Mouse (Mus musculus): ENCODE results near the gene AC134908.4. TPM values are rescaled to one million over a fixed set of nuclear protein-coding genes. Genes with fewer than 3 reads are reported as not detected.

The AC134908.4 gene
- polyA plus RNA-seq, 1 experiment from 2014 or later = 0.55 TPM

GRCm38 (mm10) chr17:25773549-25774120, 21.8 kb downstream of the AC134908.4 start, which contains the start of gene Narfl:
TSS of gene Narfl (plus strand) at chr17:25773776.
- Histone ChIP-seq H3K4me2 (ENCODE audit: low read depth, low read length) (peak within 1 kb of the TSS; percentile 54), H3K4me3 (ENCODE audit: low read depth, low read length) (peak within 1 kb of the TSS; percentile 61), H3K9me3 (ENCODE audit: control insufficient read depth, low read length) (no peaks in the 10 kb centered on the region), H3K9ac (replicated peaks; ENCODE audit: low read depth, low read length) (peak within 1 kb of the TSS; percentile 77), H3K36me3 (ENCODE audit: control insufficient read depth, insufficient read depth, low read length) (no peaks in the 10 kb centered on the region), H3K27me3 (ENCODE audit: control insufficient read depth, insufficient read depth, low read length) (no peaks in the 10 kb centered on the region), H3K4me1 (ENCODE audit: control insufficient read depth, insufficient read depth, low read length) (peaks cover 5% of the 10 kb centered on the region; the same call in 1 of the 2 replicates), H3K27ac (ENCODE audit: low read depth, low read length) (no peak within 1 kb of the TSS)
- under 1% methylated on average over 37 of the region's 37 CpGs for WGBS
- ATAC-seq (ENCODE audit: low read depth) = peak; percentile 86

GRCm38 (mm10) chr17:25769331-25769730, 26.1 kb downstream of the AC134908.4 start:
- H3K9ac ChIP-seq (replicated peaks; ENCODE audit: low read depth, low read length) = no peak overlapping the region
- peaks cover 3% of the 10 kb centered on the region; the same call in 1 of the 2 replicates for H3K4me1 ChIP-seq (ENCODE audit: control insufficient read depth, insufficient read depth, low read length)
- ATAC-seq (ENCODE audit: low read depth) = no peak
- H3K27ac ChIP-seq (ENCODE audit: low read depth, low read length) = no peak overlapping the region
- H3K4me2 ChIP-seq (ENCODE audit: low read depth, low read length) = no peak overlapping the region
- H3K9me3 ChIP-seq (ENCODE audit: control insufficient read depth, low read length) = no peaks in the 10 kb centered on the region
- no peaks in the 10 kb centered on the region for H3K27me3 ChIP-seq (ENCODE audit: control insufficient read depth, insufficient read depth, low read length)
- H3K36me3 ChIP-seq (ENCODE audit: control insufficient read depth, insufficient read depth, low read length) = no peaks in the 10 kb centered on the region
- no peak overlapping the region for H3K4me3 ChIP-seq (ENCODE audit: low read depth, low read length)
- 52% methylated on average over 9 of the region's 9 CpGs for WGBS

- H3K27ac ChIP-seq (ENCODE audit: low read depth, low read length) = no peak overlapping the region
- no peaks in the 10 kb centered on the region for H3K4me1 ChIP-seq (ENCODE audit: control insufficient read depth, insufficient read depth, low read length)
- 22% methylated on average over 5 of the region's 5 CpGs for WGBS
Observed at GRCm38 (mm10) chr17:25765886-25766285, 29.6 kb downstream of the AC134908.4 start.

GRCm38 (mm10) chr17:25762591-25762990, 32.9 kb downstream of the AC134908.4 start:
- no peak overlapping the region for H3K9ac ChIP-seq (replicated peaks; ENCODE audit: low read depth, low read length)
- WGBS = 33% methylated on average over 3 of the region's 3 CpGs
- H3K27me3 ChIP-seq (ENCODE audit: control insufficient read depth, insufficient read depth, low read length) = no peaks in the 10 kb centered on the region
- no peaks in the 10 kb centered on the region for H3K9me3 ChIP-seq (ENCODE audit: control insufficient read depth, low read length)
- no peak for ATAC-seq (ENCODE audit: low read depth)
- no peaks in the 10 kb centered on the region for H3K4me1 ChIP-seq (ENCODE audit: control insufficient read depth, insufficient read depth, low read length)
- no peak overlapping the region for H3K4me2 ChIP-seq (ENCODE audit: low read depth, low read length)
- H3K4me3 ChIP-seq (ENCODE audit: low read depth, low read length) = no peak overlapping the region
- no peaks in the 10 kb centered on the region for H3K36me3 ChIP-seq (ENCODE audit: control insufficient read depth, insufficient read depth, low read length)
- no peak overlapping the region for H3K27ac ChIP-seq (ENCODE audit: low read depth, low read length)

More at GRCm38 (mm10) chr17:25765886-25766285, 29.6 kb downstream of the AC134908.4 start:
- Histone ChIP-seq H3K4me3 (ENCODE audit: low read depth, low read length) (no peak overlapping the region), H3K4me2 (ENCODE audit: low read depth, low read length) (no peak overlapping the region), H3K27me3 (ENCODE audit: control insufficient read depth, insufficient read depth, low read length) (no peaks in the 10 kb centered on the region), H3K36me3 (ENCODE audit: control insufficient read depth, insufficient read depth, low read length) (no peaks in the 10 kb centered on the region), H3K9me3 (ENCODE audit: control insufficient read depth, low read length) (no peaks in the 10 kb centered on the region), H3K9ac (replicated peaks; ENCODE audit: low read depth, low read length) (no peak overlapping the region)
- no peak for ATAC-seq (ENCODE audit: low read depth)

GRCm38 (mm10) chr17:25761561-25761970, 33.9 kb downstream of the AC134908.4 start:
- Histone ChIP-seq H3K4me1 (ENCODE audit: control insufficient read depth, insufficient read depth, low read length) (no peaks in the 10 kb centered on the region), H3K27me3 (ENCODE audit: control insufficient read depth, insufficient read depth, low read length) (no peaks in the 10 kb centered on the region), H3K9ac (replicated peaks; ENCODE audit: low read depth, low read length) (no peak overlapping the region), H3K4me2 (ENCODE audit: low read depth, low read length) (no peak overlapping the region), H3K4me3 (ENCODE audit: low read depth, low read length) (no peak overlapping the region), H3K27ac (ENCODE audit: low read depth, low read length) (no peak overlapping the region), H3K9me3 (ENCODE audit: control insufficient read depth, low read length) (no peaks in the 10 kb centered on the region), H3K36me3 (ENCODE audit: control insufficient read depth, insufficient read depth, low read length) (no peaks in the 10 kb centered on the region)
- WGBS = 63% methylated on average over 4 of the region's 4 CpGs
- ATAC-seq (ENCODE audit: low read depth) = no peak

- no peaks in the 10 kb centered on the region for H3K27me3 ChIP-seq (ENCODE audit: control insufficient read depth, insufficient read depth, low read length)
- H3K27ac ChIP-seq (ENCODE audit: low read depth, low read length) = no peak overlapping the region
- H3K4me2 ChIP-seq (ENCODE audit: low read depth, low read length) = no peak overlapping the region
- H3K9me3 ChIP-seq (ENCODE audit: control insufficient read depth, low read length) = no peaks in the 10 kb centered on the region
- no peak for ATAC-seq (ENCODE audit: low read depth)
- 75% methylated on average over 8 of the region's 8 CpGs for WGBS
- H3K4me1 ChIP-seq (ENCODE audit: control insufficient read depth, insufficient read depth, low read length) = no peaks in the 10 kb centered on the region
- H3K36me3 ChIP-seq (ENCODE audit: control insufficient read depth, insufficient read depth, low read length) = no peaks in the 10 kb centered on the region
- H3K4me3 ChIP-seq (ENCODE audit: low read depth, low read length) = no peak overlapping the region
- H3K9ac ChIP-seq (replicated peaks; ENCODE audit: low read depth, low read length) = no peak overlapping the region
Observed at GRCm38 (mm10) chr17:25760148-25760547, 35.3 kb downstream of the AC134908.4 start.

GRCm38 (mm10) chr17:25757691-25758090, 37.8 kb downstream of the AC134908.4 start:
- no peak overlapping the region for H3K9ac ChIP-seq (replicated peaks; ENCODE audit: low read depth, low read length)
- WGBS = 84% methylated on average over 3 of the region's 3 CpGs
- no peaks in the 10 kb centered on the region for H3K9me3 ChIP-seq (ENCODE audit: control insufficient read depth, low read length)
- no peak for ATAC-seq (ENCODE audit: low read depth)
- no peak overlapping the region for H3K27ac ChIP-seq (ENCODE audit: low read depth, low read length)
- no peaks in the 10 kb centered on the region for H3K4me1 ChIP-seq (ENCODE audit: control insufficient read depth, insufficient read depth, low read length)
- H3K36me3 ChIP-seq (ENCODE audit: control insufficient read depth, insufficient read depth, low read length) = no peaks in the 10 kb centered on the region
- H3K27me3 ChIP-seq (ENCODE audit: control insufficient read depth, insufficient read depth, low read length) = no peaks in the 10 kb centered on the region
- no peak overlapping the region for H3K4me3 ChIP-seq (ENCODE audit: low read depth, low read length)
- no peak overlapping the region for H3K4me2 ChIP-seq (ENCODE audit: low read depth, low read length)

GRCm38 (mm10) chr17:25756378-25757242, 38.8 kb downstream of the AC134908.4 start:
- Histone ChIP-seq H3K27ac (ENCODE audit: low read depth, low read length) (no peak overlapping the region), H3K4me1 (ENCODE audit: control insufficient read depth, insufficient read depth, low read length) (0 out of 2 replicates have a peak, but pooled peaks cover 1% of the 10 kb centered on the region), H3K36me3 (ENCODE audit: control insufficient read depth, insufficient read depth, low read length) (no peaks in the 10 kb centered on the region), H3K27me3 (ENCODE audit: control insufficient read depth, insufficient read depth, low read length) (no peaks in the 10 kb centered on the region), H3K9me3 (ENCODE audit: control insufficient read depth, low read length) (no peaks in the 10 kb centered on the region), H3K9ac (replicated peaks; ENCODE audit: low read depth, low read length) (no peak overlapping the region), H3K4me2 (ENCODE audit: low read depth, low read length) (no peak overlapping the region), H3K4me3 (ENCODE audit: low read depth, low read length) (no peak overlapping the region)
- ATAC-seq (ENCODE audit: low read depth) = no peak
- 85% methylated on average over 9 of the region's 9 CpGs for whole genome bisulfite sequencing

Measured in neural tube, embryonic 14.5 days (tissue).